Mouse (Mus musculus): Measurements from ENCODE around the gene Ctps.
A peak's percentile ranks its signal among the peaks of the same experiment; 100 is the strongest.
"Not testable (repeated sequence)": the region's sequence is repeated elsewhere in the genome, so short reads cannot be mapped to it uniquely, and the experiment has no call there.

Gene Ctps

GRCm38 (mm10) chr4:120569486-120570437, at the start of gene Ctps:
Gene Ctps, minus strand, starts transcription at chr4:120570276.
- peak; percentile 89 for DNase-seq (ENCODE audit: low spot score)

- DNase-seq (ENCODE audit: low spot score), result peak; percentile 56
These were observed 46.3 kb upstream of the Ctps start for GRCm38 (mm10) chr4:120616199-120617025.

- peak; percentile 61 for DNase-seq (ENCODE audit: low spot score)
These were observed 45.5 kb upstream of the Ctps start for GRCm38 (mm10) chr4:120615528-120616081.

GRCm38 (mm10) chr4:120614644-120615043, 44.6 kb upstream of the Ctps start:
- DNase-seq (ENCODE audit: low spot score), result no peak

- peak; percentile 66 for DNase-seq (ENCODE audit: low spot score)
These were observed 43.7 kb upstream of the Ctps start for GRCm38 (mm10) chr4:120613691-120614329.

GRCm38 (mm10) chr4:120612304-120613080, 42.4 kb upstream of the Ctps start:
- peak; percentile 70 for DNase-seq (ENCODE audit: low spot score)

- DNase-seq (ENCODE audit: low spot score), result no peak
These were observed 40.9 kb upstream of the Ctps start for GRCm38 (mm10) chr4:120611005-120611404.

GRCm38 (mm10) chr4:120606941-120607340, 36.9 kb upstream of the Ctps start:
- DNase-seq (ENCODE audit: low spot score), result no peak

- no peak for DNase-seq (ENCODE audit: low spot score)
These were observed 32.6 kb upstream of the Ctps start for GRCm38 (mm10) chr4:120602669-120603068.

- DNase-seq (ENCODE audit: low spot score), result no peak
These were observed 31.7 kb upstream of the Ctps start for GRCm38 (mm10) chr4:120601774-120602173.

- no peak for DNase-seq (ENCODE audit: low spot score)
These were observed 28.8 kb upstream of the Ctps start for GRCm38 (mm10) chr4:120598922-120599321.

- DNase-seq (ENCODE audit: low spot score), result not testable (repeated sequence)
These were observed 26.1 kb upstream of the Ctps start for GRCm38 (mm10) chr4:120596210-120596609.

- DNase-seq (ENCODE audit: low spot score), result no peak
These were observed 20.9 kb upstream of the Ctps start for GRCm38 (mm10) chr4:120590973-120591372.

- DNase-seq (ENCODE audit: low spot score), result no peak
These were observed 19.8 kb upstream of the Ctps start for GRCm38 (mm10) chr4:120589815-120590422.

GRCm38 (mm10) chr4:120589070-120589469, 19.0 kb upstream of the Ctps start:
- DNase-seq (ENCODE audit: low spot score), result no peak

GRCm38 (mm10) chr4:120588445-120588844, 18.4 kb upstream of the Ctps start, which contains the start of gene Gm8439:
Gene Gm8439, plus strand, starts transcription at chr4:120588745.
- no peak for DNase-seq (ENCODE audit: low spot score)

- no peak for DNase-seq (ENCODE audit: low spot score)
These were observed 16.9 kb upstream of the Ctps start for GRCm38 (mm10) chr4:120586986-120587385.

- no peak for DNase-seq (ENCODE audit: low spot score)
These were observed 11.6 kb upstream of the Ctps start for GRCm38 (mm10) chr4:120581711-120582110.

GRCm38 (mm10) chr4:120580894-120581293, 10.8 kb upstream of the Ctps start:
- no peak for DNase-seq (ENCODE audit: low spot score)

- DNase-seq (ENCODE audit: low spot score), result no peak
These were observed 1.6 kb upstream of the Ctps start for GRCm38 (mm10) chr4:120571691-120572090.

GRCm38 (mm10) chr4:120571070-120571464, 991 bp upstream of the Ctps start:
- DNase-seq (ENCODE audit: low spot score), result no peak

Data from ovary, adult 18-20 months (tissue).